Mouse (Mus musculus) spleen, adult 2 months (tissue): Measurements from ENCODE around the gene Gm9821.

Experiments
- CTCF ChIP-seq: fragments of 200-500 bp; IDR thresholded peaks from 2 replicates; pipeline ENCODE4 v1.5.1; 2011; ENCODE audit warnings: mild to moderate bottlenecking, inconsistent platforms; ENCODE audit not compliant: insufficient read depth, insufficient read length, insufficient replicate concordance; ENCODE audit errors: extremely low read depth
- POLR2A ChIP-seq: fragments of 200-500 bp; IDR thresholded peaks from 2 replicates; pipeline ENCODE4 v1.6.1; 2011; ENCODE audit warnings: low read depth, low read length, inconsistent platforms

DNA sequence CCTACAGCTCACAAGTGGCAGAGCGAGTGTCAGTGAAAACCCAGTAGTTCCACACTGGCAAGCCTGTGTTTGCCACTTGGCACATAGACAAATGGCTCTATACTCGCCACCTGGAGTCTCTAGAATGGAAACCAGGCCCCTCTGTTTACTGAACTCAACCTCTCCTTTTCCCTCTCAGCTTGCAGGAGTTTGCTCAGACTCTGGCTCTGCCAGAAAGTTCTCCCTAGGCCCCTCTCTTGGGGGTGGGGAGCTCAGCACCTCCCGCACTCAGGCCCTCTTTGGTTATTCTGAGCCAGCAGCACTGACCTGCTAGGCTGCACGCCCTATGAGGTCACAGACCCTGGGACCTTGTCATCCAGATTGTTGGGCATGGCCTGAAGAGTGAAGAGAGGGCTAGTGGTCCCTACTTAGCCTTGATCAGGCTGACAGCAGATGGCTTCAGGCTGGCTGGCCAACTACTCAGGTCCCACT lies 9.7 kb downstream of the Gm9821 start:
- TF ChIP-seq POLR2A (no peak), CTCF (no peak)
